Mouse (Mus musculus): ENCODE results near the gene Sipa1l1.

Gene Sipa1l1

DNA sequence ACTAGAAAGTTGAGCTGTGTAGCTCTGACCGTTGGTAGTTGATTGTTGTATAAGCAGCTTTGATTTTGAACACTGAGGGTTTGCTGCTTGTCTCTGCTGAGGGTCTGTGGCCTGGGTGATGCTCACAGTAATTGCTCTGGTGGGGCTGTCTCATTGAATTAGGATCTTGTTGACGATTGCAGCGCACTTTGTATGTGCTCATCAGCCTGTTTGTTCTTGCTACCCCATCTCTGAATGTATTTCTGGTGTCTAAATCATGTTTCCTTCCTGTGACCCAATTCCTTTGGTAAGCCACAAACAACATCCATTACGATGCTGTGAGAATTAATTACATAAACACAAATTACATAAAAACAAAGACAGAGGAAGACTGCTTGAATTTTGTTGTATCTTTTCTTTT lies 39.5 kb downstream of the Sipa1l1 start:
- DNase-seq (ENCODE audit: low spot score): no peak

- no peak for DNase-seq (ENCODE audit: low spot score)
Observed at GRCm38 (mm10) chr12:82209753-82210152, 40.6 kb downstream of the Sipa1l1 start.

DNA sequence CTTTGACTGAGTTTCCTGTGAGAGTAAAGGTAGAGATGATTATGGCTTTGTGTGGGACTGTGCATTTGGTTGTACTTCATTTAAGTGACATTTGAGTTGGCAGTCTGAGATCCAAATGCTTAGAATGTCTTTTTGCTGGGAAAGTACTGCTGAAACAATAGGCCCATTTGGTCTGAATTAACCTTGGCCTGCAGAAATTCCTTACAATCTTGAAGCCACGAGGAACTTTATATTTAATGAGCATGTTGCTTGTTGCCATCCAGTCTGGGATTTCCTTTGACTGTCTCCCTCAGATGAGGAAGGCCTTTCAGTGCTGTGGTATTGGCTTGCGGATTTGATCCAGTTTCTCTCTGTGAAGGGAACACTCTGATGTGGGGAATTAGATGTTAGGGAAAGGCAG lies 43.9 kb downstream of the Sipa1l1 start:
- DNase-seq (ENCODE audit: low spot score): no peak

DNA sequence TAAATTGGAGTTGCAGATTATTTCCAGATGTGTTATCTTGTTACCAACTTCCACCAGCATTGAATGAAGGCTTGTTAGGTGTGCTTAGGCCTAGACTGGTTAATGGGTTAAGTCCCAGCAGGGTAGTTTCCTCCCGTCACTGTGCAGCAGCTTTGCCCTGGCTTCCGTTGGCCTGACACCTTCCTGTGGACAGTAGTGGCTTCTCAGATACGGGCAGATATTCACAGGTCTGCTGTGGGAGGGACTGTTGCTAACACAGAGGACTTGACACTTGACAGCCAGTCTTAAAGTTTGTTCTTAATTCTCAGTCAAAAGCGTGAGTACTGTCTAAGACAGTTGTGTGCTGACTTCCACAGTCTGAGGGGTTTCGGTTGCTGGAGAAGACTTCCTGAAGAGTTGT lies 45.8 kb downstream of the Sipa1l1 start:
- no peak for DNase-seq (ENCODE audit: low spot score)

DNA sequence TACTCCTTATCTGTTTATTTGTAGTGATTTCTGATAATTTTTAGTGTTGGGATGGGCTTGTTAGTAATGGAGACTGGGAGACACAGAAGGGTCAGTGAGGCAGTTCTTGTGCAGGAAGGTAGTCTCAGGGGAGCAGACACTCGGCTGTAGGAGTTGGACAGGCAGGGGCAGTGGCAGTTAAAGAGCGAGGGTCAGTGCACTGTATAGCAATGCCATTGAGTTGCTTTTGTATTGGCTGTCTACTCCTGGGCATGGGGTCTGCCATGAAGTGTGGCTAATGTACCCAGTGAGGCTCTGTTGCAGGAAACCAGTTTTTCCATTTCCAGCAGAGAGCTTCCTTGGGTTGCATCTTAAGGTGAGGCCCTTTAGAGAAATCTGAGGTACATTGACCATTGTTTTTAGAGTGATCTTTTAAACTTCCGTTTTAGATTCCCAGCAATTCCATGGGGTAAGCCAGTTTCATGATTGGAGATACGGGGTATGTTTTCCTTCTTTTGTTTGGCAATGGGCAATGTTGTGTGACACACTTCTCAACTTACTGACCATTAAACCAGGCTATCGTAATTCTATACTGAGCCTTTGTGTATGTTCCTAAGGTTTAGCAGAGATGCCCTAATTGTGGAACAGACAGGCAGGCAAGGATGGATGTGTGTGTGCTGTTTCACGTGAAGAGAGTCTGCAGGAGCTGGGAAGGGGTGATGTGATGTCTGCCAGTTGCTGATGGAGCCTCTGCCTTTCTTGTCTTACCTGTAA lies 47.9 kb downstream of the Sipa1l1 start:
- no peak for DNase-seq (ENCODE audit: low spot score)

DNA sequence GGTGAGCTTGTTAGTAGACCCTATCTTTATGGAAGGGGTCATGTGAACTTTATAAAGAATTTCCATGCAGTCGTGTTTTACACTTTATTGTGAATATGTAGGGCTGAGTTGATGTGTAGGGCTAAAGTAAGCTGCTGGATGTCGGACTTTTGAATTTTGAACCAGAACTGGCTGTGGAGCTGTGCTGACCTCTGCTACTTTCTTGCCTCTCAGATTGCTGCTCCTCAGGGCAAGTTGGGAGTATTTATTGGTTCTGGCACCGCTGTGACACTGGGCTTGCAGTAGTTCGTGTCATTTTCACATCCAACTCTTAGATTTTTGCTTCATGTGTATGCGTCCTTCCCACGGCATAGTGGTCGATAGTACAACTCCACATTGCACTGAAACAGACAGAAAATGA lies 49.1 kb downstream of the Sipa1l1 start:
- no peak for DNase-seq (ENCODE audit: low spot score)

GRCm38 (mm10) chr12:82220367-82221089 lies 51.4 kb downstream of the Sipa1l1 start:
- DNase-seq (ENCODE audit: low spot score): no peak

DNA sequence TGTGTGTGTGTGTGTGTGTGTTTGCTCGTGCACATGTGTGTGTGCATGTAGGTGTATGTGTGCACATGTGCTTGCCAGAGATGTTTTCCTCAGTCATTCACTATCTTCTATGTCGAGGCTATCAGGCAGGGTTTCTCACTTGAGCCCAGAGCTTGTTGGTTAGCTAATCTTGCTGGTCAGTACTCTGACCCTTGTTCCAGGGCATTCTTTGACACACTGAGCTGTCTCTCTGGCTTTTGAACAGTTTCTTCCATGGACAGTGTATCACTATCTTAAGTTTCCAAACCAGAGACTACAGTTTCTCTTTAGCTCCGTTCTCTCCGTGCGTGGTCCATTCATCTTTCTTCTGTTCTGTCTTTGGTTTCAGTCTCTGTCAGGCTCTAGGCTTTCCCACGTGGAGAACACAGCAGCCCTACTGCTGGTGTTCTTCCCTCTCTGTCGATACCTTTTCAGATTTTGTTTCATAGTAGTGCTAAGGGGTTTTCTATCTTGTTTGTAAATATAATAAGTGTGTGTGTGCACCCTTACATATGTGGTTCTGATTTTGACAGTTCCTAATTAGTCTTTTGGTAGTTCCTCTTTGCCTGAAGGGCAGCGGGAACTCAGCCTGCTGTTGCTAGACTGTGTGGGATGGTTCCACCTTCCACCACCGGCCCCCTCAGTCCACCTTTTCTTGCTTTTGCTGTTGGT lies 54.2 kb downstream of the Sipa1l1 start:
- DNase-seq (ENCODE audit: low spot score): no peak

- no peak for DNase-seq (ENCODE audit: low spot score)
Observed at GRCm38 (mm10) chr12:82224848-82225247, 55.7 kb downstream of the Sipa1l1 start.

GRCm38 (mm10) chr12:82225278-82225677 lies 56.2 kb downstream of the Sipa1l1 start:
- DNase-seq (ENCODE audit: low spot score): no peak

DNA sequence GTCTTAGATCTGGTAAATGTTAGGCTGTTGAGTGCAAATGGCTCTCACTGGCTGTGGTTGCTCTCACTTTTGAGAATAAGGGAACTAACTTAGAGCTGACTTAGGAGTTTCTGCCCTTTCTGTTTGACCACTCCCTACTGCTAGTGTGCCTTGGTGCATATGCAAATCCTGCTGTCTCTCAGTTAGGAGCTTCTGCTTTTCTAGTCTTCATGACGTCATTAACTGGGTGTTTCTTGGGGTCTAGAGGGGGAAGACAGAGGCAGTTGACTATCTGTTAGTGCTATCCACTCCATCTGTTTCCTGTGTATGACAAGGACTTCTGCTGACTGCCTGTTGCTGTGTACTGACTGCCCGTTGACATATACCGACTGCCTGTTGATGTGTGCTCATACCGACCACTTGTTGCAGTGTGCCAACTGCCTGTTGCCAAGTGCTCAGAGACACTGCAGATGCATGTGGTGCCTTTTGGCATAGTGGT lies 56.7 kb downstream of the Sipa1l1 start:
- no peak for DNase-seq (ENCODE audit: low spot score)

DNA sequence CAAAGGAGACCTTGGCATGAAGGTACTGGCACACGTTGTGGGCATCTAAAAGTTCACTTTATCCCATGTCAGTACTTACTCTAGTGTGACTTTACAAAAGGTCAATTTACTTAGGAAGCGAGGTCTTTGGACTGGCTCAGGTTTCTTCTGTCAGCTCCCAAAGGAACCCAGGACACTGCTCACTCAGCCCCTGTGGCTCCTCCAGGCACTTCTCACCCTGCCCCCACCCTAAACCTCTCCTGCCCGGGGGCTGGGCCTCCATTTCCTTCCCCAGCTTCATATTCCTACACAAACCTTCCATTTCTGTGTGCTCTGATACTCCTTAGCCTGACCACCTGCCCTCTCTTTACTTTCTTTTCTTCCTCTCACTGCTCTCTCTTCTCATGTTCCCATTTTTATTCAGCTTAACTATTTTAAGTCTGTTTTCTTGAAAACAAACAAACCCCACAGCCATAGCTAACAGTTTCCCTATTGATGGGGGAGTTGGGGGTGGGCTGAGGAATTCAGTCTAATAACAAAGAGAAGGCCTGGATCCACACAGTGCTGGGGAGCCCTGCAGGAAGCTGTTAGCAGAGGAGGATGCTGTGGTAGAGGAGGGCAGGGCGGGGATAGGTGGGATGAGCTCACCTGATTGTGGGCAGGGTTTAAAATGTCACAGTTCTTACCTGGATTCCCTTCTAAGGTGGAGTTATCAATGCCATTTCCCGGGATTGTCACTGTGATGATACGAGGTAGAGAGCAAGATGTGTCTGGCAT lies 57.4 kb downstream of the Sipa1l1 start:
- no peak for DNase-seq (ENCODE audit: low spot score)

DNA sequence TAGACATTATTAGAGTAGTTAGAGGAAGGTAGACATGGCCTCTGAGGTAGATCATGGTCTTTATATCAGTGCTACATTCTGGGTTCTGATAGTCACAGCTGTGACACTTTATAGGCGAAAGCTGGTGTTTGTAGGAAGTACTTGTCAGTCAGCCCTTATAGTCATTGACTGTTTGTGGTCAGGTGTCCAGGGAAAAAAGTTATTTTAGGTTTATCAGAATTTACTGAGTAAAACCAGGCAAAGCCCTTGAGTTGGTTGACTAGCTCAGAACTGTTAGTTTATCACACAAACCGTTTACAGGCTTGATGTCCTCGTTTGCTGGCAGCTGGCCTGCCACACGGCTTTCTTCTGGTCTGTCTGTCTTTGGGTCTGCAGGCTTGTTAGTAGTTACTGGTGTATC lies 61.0 kb downstream of the Sipa1l1 start:
- DNase-seq (ENCODE audit: low spot score): no peak

DNA sequence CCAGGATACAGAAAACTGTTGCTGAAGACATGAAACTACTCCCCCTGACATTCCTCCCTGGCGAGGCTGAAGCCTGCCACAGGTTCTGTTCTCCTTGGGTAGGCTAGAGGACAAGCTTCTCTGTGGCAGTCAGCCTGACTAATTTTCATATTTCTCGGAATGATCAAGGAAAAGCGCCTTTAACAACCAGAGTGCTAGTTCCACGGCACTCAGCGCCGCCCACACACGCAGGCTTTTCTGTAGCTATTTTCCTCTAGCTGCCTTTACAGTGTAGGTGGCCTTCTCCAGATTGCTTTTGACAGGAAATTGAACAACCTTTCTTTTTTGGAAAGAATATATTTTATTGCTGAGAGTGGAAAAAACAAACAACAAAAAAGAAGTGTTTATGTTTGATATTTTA lies 62.1 kb downstream of the Sipa1l1 start:
- DNase-seq (ENCODE audit: low spot score): no peak

- DNase-seq (ENCODE audit: low spot score): no peak
Observed at GRCm38 (mm10) chr12:82233177-82233576, 64.1 kb downstream of the Sipa1l1 start.

DNA sequence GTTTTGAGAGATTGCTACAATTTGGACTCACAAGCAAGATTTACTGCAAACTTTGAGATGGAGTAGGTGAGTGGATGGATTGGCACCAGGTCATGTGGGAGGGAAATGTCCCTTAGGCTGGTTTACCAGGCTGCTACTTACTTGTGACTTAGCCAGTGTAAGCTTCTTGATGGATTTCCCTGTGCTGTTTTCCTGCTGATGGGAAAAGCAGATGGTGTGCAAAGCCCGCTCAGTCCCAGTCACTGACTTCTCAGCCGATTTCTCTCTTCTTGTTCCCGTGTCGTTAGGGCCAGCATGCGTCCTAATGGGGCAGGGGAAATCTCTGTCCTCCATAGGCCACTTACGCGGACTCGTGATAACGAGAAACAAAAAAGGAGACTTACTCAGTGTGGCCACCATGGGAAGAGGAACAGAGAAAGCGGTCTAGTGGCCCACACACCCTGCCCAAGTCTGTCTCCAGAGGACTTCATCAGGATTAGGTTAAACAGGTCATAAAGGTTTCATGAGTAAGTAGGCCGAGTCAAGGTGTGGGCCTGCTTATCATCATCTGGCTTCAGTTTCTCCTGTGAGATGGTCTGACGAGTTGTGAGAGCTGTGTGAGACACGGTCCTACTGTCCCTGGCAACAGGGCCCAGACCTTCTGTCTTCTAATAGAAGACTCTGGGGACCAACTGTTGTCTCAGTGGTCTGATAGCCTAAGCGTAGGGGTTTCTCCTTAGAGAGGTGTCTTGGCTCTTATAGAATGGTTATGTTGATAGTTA lies 65.5 kb downstream of the Sipa1l1 start:
- DNase-seq (ENCODE audit: low spot score): no peak

DNA sequence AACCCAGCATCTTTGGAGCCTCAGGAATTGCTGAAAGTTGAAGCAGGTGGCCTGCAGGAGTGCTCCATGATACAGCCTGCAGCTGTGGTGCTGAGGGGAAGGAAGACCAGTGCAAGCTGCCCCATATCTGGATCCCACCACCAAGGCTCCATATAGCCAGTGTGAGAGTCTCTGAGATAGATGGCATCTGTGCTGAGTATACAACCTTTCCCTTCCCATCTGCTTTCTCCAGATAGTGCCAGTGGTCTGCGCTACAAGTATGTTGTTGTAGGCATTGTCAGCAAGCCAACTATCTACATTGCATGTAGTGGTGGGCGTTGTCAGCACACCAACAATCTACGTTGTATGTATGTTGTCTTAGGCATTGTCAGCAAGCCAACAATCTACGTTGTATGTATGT lies 68.0 kb downstream of the Sipa1l1 start:
- DNase-seq (ENCODE audit: low spot score): no peak

GRCm38 (mm10) chr12:82237946-82238345 lies 68.8 kb downstream of the Sipa1l1 start:
- DNase-seq (ENCODE audit: low spot score): no peak

DNA sequence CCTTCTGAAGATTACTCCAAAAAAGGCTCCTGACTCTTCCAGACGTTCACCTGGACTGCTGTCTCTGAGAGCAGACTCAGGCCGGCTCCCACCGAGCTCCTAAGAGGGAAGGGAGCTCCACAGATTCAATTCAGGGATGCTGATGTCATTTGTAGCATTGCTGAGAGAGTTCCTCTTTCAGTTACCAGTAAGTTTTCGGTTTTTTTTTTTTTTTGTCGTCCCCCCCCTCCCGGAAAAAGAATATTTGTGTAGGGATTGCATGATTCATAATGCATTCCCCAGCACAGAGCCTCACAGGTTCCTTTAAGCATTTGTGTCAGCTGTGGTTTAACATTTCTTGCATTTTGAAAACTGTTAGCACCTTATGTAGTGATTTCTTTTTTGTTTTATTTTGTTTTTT lies 71.6 kb downstream of the Sipa1l1 start:
- no peak for DNase-seq (ENCODE audit: low spot score)

GRCm38 (mm10) chr12:82245219-82245618 lies 76.1 kb downstream of the Sipa1l1 start:
- no peak for DNase-seq (ENCODE audit: low spot score)

DNA sequence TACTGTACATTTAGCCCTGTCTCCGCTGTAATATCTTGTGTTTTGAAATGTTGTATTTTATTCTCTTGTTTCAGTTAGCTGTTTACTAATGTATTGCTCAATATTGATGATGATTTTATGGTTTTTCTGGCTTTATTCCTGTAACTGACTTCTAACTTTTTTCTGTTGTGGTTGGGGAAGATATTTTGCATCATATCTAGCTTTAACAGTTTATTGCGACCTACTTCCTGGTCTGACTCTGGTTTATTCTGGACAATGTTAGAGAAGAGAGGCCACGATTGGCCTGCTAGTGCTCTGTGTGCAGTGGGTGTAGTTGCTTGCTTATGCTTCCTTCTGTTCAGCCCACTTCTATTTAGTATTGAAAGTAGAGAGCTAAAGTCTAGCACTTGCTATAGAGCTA lies 77.3 kb downstream of the Sipa1l1 start:
- DNase-seq (ENCODE audit: low spot score): no peak

All from ovary, postnatal 36 days (tissue).